Mouse (Mus musculus) CH12F3 (cell line): ENCODE measurements at regions not wholly inside any gene's neighbourhood (a gene's known extent, or its start where the extent isn't known, plus 50 kb on each side); places are given as distances from the start of the nearest gene placed in this dataset.

Experiments
- in situ Hi-C: fragments of 300-500 bp; cut with MboI; formaldehyde crosslinking; loops from 2 replicates; pipeline ENCODE4 v1.14.3; 2020; ENCODE audit warnings: low sequenced_read_pairs

- in situ Hi-C loops, result no loop called here
These were observed 244.6 kb upstream of the Npvf start for GRCm38 (mm10) chr6:50898792-50899191.

GRCm38 (mm10) chr6:50915166-50916030, 261.2 kb upstream of the Npvf start:
- in situ Hi-C loops, result no loop called here

- in situ Hi-C loops, result no loop called here
These were observed 264.0 kb upstream of the Npvf start for GRCm38 (mm10) chr6:50918248-50918647.

- in situ Hi-C loops, result no loop called here
These were observed 268.0 kb upstream of the Npvf start for GRCm38 (mm10) chr6:50922235-50922634.

GRCm38 (mm10) chr6:50924571-50924970, 270.3 kb upstream of the Npvf start:
- in situ Hi-C loops, result no loop called here

- in situ Hi-C loops, result no loop called here
These were observed 270.8 kb upstream of the Npvf start for GRCm38 (mm10) chr6:50924998-50925397.

GRCm38 (mm10) chr6:50926313-50926712, 272.1 kb upstream of the Npvf start:
- in situ Hi-C loops, result no loop called here

- in situ Hi-C loops, result no loop called here
These were observed 275.3 kb upstream of the Npvf start for GRCm38 (mm10) chr6:50929503-50929902.

- in situ Hi-C loops, result loop anchor here (5.0 kb wide), 1 partner anchor 121 kb away; no protein-coding TSS in a partner anchor
These were observed 279.3 kb upstream of the Npvf start for GRCm38 (mm10) chr6:50933510-50933909.

GRCm38 (mm10) chr6:50934245-50934644, 280.0 kb upstream of the Npvf start:
- in situ Hi-C loops, result loop anchor here (5.0 kb wide), 1 partner anchor 122 kb away; no protein-coding TSS in a partner anchor

- in situ Hi-C loops, result no loop called here
These were observed 282.1 kb upstream of the Npvf start for GRCm38 (mm10) chr6:50936306-50936705.

- in situ Hi-C loops, result no loop called here
These were observed 282.9 kb upstream of the Npvf start for GRCm38 (mm10) chr6:50937094-50937493.

- in situ Hi-C loops, result no loop called here
These were observed 284.6 kb upstream of the Npvf start for GRCm38 (mm10) chr6:50938879-50939278.

GRCm38 (mm10) chr6:50939440-50939839, 285.2 kb upstream of the Npvf start:
- in situ Hi-C loops, result no loop called here

- in situ Hi-C loops, result loop anchor here (5.0 kb wide), 2 partner anchors 222 to 263 kb away; no protein-coding TSS in a partner anchor
These were observed 285.9 kb upstream of the Npvf start for GRCm38 (mm10) chr6:50940118-50940517.

GRCm38 (mm10) chr6:50940641-50941398, 286.6 kb upstream of the Npvf start:
- in situ Hi-C loops, result loop anchor here (5.0 kb wide), 2 partner anchors 221 to 264 kb away; no protein-coding TSS in a partner anchor

GRCm38 (mm10) chr6:50942696-50943095, 288.5 kb upstream of the Npvf start:
- in situ Hi-C loops, result loop anchor here (5.0 kb wide), 2 partner anchors 220 to 265 kb away; no protein-coding TSS in a partner anchor

GRCm38 (mm10) chr6:50948061-50948460, 293.8 kb upstream of the Npvf start:
- in situ Hi-C loops, result no loop called here

- in situ Hi-C loops, result no loop called here
These were observed 295.1 kb upstream of the Npvf start for GRCm38 (mm10) chr6:50949361-50949760.

- in situ Hi-C loops, result no loop called here
These were observed 295.8 kb upstream of the Npvf start for GRCm38 (mm10) chr6:50949883-50950583.

- in situ Hi-C loops, result no loop called here
These were observed 303.2 kb upstream of the Npvf start for GRCm38 (mm10) chr6:50957328-50957900.
